Comparison of ENCODE assay signal across 14 mouse cellular contexts in genomic region chr14:55387378-55387777, GRCm38 (mm10).
A peak's percentile ranks its signal among the peaks of the same experiment; 100 is the strongest.
DNase-seq lines count a peak whose midpoint lies in the region; ATAC-seq and TF ChIP-seq lines count a peak whose summit lies in the region.
"Had no signal": no experiment of that assay in that cellular context is flagged by ENCODE, and none has a peak within 500 bp of the region (broad histone marks: within the 10 kb centered on the region; RNA-seq: fewer than 3 reads in every experiment).

No protein-coding gene starts in this region.

- WGBS in lung, embryonic 14.5 days = 41% methylated on average over 6 of the region's 6 CpGs
- 23% methylated on average over 6 of the region's 6 CpGs for WGBS in heart, embryonic 10.5 days

- H3K4me2 ChIP-seq in lung, embryonic 14.5 days = no peak overlapping the region
- H3K4me2 ChIP-seq: limb, embryonic 13.5 days had no signal

- H3K4me3 ChIP-seq in lung, embryonic 14.5 days (ENCODE audit: low read depth, low read length) = no peak overlapping the region
- no peak overlapping the region for H3K4me3 ChIP-seq in heart, embryonic 10.5 days
- H3K4me3 ChIP-seq: forebrain, embryonic 10.5 days; intestine, embryonic 15.5 days; limb, embryonic 13.5 days had no signal

- no peak for TF ChIP-seq CTCF in lung, embryonic 14.5 days (IDR thresholded peaks at IDR 0.05; ENCODE audit: low read depth)

- H3K9ac ChIP-seq in lung, embryonic 14.5 days = no peak overlapping the region
- H3K9ac ChIP-seq: intestine, embryonic 15.5 days; limb, embryonic 13.5 days; liver, postnatal 0 days had no signal

- DNase-seq in lung, embryonic 14.5 days = peak; percentile 36
- DNase-seq in lung, postnatal 14 days = no peak
- peak; percentile 12 for DNase-seq in embryo, embryonic 10.5 days (ENCODE audit: low spot score)
- peak; percentile 78 for DNase-seq in heart, embryonic 10.5 days (ENCODE audit: low spot score)
- peak; percentile 54 for DNase-seq in heart, postnatal 4 days
- DNase-seq in frontal cortex, postnatal 10 days (ENCODE audit: low spot score in 2 of 2) = no peak
- DNase-seq in left cerebral cortex, postnatal 10 days (ENCODE audit: extremely low spot score in 1 of 2, low spot score in 2 of 2) = no peak
- DNase-seq: adrenal gland, postnatal 25 days; liver, postnatal 0 days had no signal

- H3K27me3 ChIP-seq in lung, embryonic 14.5 days (ENCODE audit: insufficient read depth, low read length) = no peaks in the 10 kb centered on the region
- H3K27me3 ChIP-seq in heart, embryonic 10.5 days (ENCODE audit: insufficient read depth, poor library complexity, severe bottlenecking) = no peaks in the 10 kb centered on the region
- H3K27me3 ChIP-seq: intestine, embryonic 15.5 days; limb, embryonic 13.5 days had no signal

- H3K4me1 ChIP-seq in lung, embryonic 14.5 days (ENCODE audit: insufficient read depth) = no peaks in the 10 kb centered on the region
- peaks cover 13% of the 10 kb centered on the region for H3K4me1 ChIP-seq in heart, embryonic 10.5 days
- H3K4me1 ChIP-seq: intestine, embryonic 15.5 days had no signal

- no peak for ATAC-seq in lung, embryonic 14.5 days (ENCODE audit: insufficient read depth)
- ATAC-seq in megakaryocyte progenitor cell, adult 5-6 weeks (replicated peaks; ENCODE audit: poor library complexity) = no peak
- ATAC-seq: intestine, embryonic 15.5 days had no signal

- intact Hi-C loops in left cerebral cortex, postnatal 10 days (cut with DNase I) = no loop called here

- H3K36me3 ChIP-seq in lung, embryonic 14.5 days (ENCODE audit: insufficient read depth) = no peaks in the 10 kb centered on the region
- H3K36me3 ChIP-seq in heart, embryonic 10.5 days = no peaks in the 10 kb centered on the region
- H3K36me3 ChIP-seq: forebrain, embryonic 10.5 days; intestine, embryonic 15.5 days; limb, embryonic 13.5 days had no signal

- H3K9me3 ChIP-seq in lung, embryonic 14.5 days (ENCODE audit: low read depth, low read length) = no peaks in the 10 kb centered on the region
- H3K9me3 ChIP-seq in heart, embryonic 10.5 days = no peaks in the 10 kb centered on the region
- H3K9me3 ChIP-seq: forebrain, embryonic 10.5 days; intestine, embryonic 15.5 days; limb, embryonic 13.5 days had no signal

- H3K27ac ChIP-seq in lung, embryonic 14.5 days (ENCODE audit: low read depth) = no peak overlapping the region
- H3K27ac ChIP-seq in heart, embryonic 10.5 days = peak overlapping the region; percentile 63; the same call in 1 of the 2 replicates
- H3K27ac ChIP-seq: forebrain, embryonic 10.5 days; intestine, embryonic 15.5 days; limb, embryonic 13.5 days; stomach, postnatal 0 days had no signal

Comparison
In these comparisons a context has a peak if more than half of its experiments do, and no peak if none do; other contexts are left out.
1. DNase-seq: peak in lung, embryonic 14.5 days (single experiment), embryo, embryonic 10.5 days (single experiment), heart, embryonic 10.5 days (single experiment) and heart, postnatal 4 days (single experiment); none in lung, postnatal 14 days (single experiment), frontal cortex, postnatal 10 days (0 of 2) and left cerebral cortex, postnatal 10 days (0 of 2).